Mouse (Mus musculus) C2C12 (cell line): ENCODE measurements around the gene Kbtbd12. TPM values are rescaled to one million over a fixed set of nuclear protein-coding genes. Genes with fewer than 3 reads are reported as not detected.

Source experiments
- H3K27me3 ChIP-seq: one replicate; pipeline ENCODE4 v1.6.1; 2011; ENCODE audit not compliant: control insufficient read depth, insufficient read depth, insufficient read length
- H3K36me3 ChIP-seq: one replicate; pipeline ENCODE4 v1.6.1; 2011; ENCODE audit not compliant: control insufficient read depth, insufficient read depth
- H3K4me3 ChIP-seq: one replicate; pipeline ENCODE4 v1.5.1; 2011; ENCODE audit warnings: mild to moderate bottlenecking, control low read depth; ENCODE audit not compliant: poor library complexity, insufficient read depth, severe bottlenecking
- H3K79me2 ChIP-seq: one replicate; pipeline ENCODE4 v1.6.1; 2011; ENCODE audit not compliant: control insufficient read depth, insufficient read depth
- H3K79me3 ChIP-seq: one replicate; pipeline ENCODE4 v1.6.1; 2011; ENCODE audit warnings: low read depth, control low read depth
- H3ac ChIP-seq: one replicate; pipeline ENCODE3; 2011; ENCODE audit warnings: low read depth; ENCODE audit not compliant: control insufficient read depth, insufficient read length
- CEBPB ChIP-seq: IDR thresholded peaks from one replicate; pipeline ENCODE4 v1.6.1; 2011; ENCODE audit warnings: low read depth, mild to moderate bottlenecking, control low read depth, moderate library complexity
- CTCF ChIP-seq: IDR thresholded peaks from one replicate; pipeline ENCODE4 v1.5.1; 2011; ENCODE audit not compliant: control insufficient read depth, insufficient read depth, insufficient read length
- FOSL1 ChIP-seq: IDR thresholded peaks from one replicate; pipeline ENCODE4 v1.8.0; 2011; ENCODE audit warnings: mild to moderate bottlenecking, low read length; ENCODE audit not compliant: poor library complexity, insufficient read depth, severe bottlenecking
- MAX ChIP-seq: IDR thresholded peaks from one replicate; pipeline ENCODE4 v1.6.1; 2011; ENCODE audit warnings: mild to moderate bottlenecking, control low read depth
- MYOD1 ChIP-seq: IDR thresholded peaks from one replicate; pipeline ENCODE4 v1.6.1; 2011; ENCODE audit warnings: low read depth; ENCODE audit not compliant: control insufficient read depth, insufficient read length
- MYOG ChIP-seq: IDR thresholded peaks from one replicate; pipeline ENCODE4 v1.6.1; 2011; ENCODE audit not compliant: control insufficient read depth, insufficient read length; ENCODE audit errors: extremely low read depth
- USF1 ChIP-seq: IDR thresholded peaks from one replicate; pipeline ENCODE4 v1.6.1; 2011; ENCODE audit warnings: low read depth, mild to moderate bottlenecking, control low read depth, moderate library complexity
- long read RNA-seq, 2 experiments: library from polyadenylated mRNA; unstranded; transcript quantifications; one replicate each; pipeline ENCODE4 v2.0.0; 2019 to 2020
- polyA plus RNA-seq: library from polyadenylated mRNA; unstranded; fragments of >200 nt; fragmentation: generic; extraction: Trizol; gene quantifications from one replicate; pipeline ENCODE4 v1.2.1, GENCODE M21; 2012; ENCODE audit warnings: missing spikeins

Kbtbd12 gene
- polyA plus RNA-seq = 1.6 TPM
- long read RNA-seq, experiment 1 = 0 reads
- long read RNA-seq, experiment 2, partial matches to known transcripts = 0 of 1 reads
- long read RNA-seq, experiment 2, other reads (novel, unspliced or antisense) = 1 of 1 reads

DNA sequence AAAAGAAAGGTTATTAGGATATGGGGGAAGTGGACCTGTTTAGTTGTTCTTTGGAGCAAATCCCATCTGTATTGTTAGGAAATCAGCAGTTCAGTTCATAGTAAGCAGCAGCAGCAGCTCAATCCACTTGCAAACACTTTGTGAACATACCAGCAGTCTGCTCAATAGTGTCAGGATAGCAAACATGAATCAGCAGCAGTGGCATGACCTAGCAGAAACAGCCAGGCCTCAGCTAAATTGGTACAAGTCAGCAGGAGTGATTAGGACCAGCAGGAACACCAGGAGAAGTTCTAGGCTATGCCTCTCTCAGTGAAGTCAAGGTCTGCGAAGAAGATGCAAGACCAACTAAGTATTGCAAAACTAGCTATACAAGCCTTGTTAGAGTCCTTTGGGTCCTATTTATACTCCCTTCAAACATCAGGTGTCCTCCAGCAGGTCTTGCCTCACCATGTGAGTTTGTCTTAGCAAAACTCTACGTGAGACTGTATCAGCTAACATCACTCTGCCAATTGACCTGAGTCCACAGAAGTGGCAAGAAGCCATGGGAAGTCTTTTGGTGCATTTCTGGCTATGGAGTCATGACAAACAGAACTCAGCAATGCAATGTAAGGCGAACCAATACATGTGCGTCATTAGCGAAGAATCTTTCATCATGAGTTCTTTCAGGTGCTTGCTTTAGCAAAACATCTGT lies at the start of gene Kbtbd12:
TSS of gene Kbtbd12 (minus strand) at position 340 of the 691 bp plus-strand sequence.
- Histone ChIP-seq H3K36me3 (no peaks in the 10 kb centered on the region), H3K79me2 (no peaks in the 10 kb centered on the region), H3ac (no peak within 1 kb of the TSS), H3K4me3 (no peak within 1 kb of the TSS), H3K79me3 (no peaks in the 10 kb centered on the region), H3K27me3 (no peaks in the 10 kb centered on the region)
- TF ChIP-seq USF1 (no peak), FOSL1 (no peak), CTCF (no peak), MAX (no peak), CEBPB (no peak), MYOG (no peak), MYOD1 (no peak)

DNA sequence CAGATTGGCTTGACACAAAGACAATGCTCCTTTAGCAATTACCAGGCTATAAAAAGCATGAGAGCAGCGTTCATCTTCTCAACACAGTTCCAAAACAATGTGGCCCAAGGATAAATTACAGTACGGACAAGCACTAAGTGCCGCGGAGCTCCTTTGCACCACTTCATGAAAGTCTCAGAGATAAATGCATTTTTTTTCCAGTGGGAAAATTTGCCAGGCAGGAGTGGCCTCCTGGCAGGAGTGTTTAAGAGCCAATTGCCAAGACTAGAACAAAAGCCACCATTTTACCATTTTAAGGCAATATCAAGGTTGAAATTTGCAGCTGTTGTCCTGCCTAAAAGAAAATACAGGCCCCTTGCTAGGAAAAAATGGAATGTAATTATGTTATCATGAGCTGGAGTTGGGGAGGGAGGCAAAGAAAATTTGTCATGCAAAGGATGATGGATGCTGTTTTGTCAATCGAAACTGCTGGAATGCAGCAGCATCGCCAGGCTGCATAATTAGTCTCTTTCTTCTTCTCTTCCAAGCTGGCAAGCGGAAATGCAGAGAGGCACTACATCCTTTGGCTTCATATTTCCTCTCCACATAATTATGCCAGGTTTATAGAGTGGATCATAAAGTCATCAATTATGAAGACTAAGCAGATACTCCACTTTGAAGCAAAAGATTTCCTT lies 45.8 kb upstream of the Kbtbd12 start:
- H3K4me3 ChIP-seq = no peak overlapping the region
- H3K27me3 ChIP-seq = no peaks in the 10 kb centered on the region
- H3ac ChIP-seq = no peak overlapping the region
- H3K36me3 ChIP-seq = no peaks in the 10 kb centered on the region
- TF ChIP-seq MYOG = no peak
- no peak for TF ChIP-seq FOSL1
- H3K79me3 ChIP-seq = no peaks in the 10 kb centered on the region
- H3K79me2 ChIP-seq = no peaks in the 10 kb centered on the region

DNA sequence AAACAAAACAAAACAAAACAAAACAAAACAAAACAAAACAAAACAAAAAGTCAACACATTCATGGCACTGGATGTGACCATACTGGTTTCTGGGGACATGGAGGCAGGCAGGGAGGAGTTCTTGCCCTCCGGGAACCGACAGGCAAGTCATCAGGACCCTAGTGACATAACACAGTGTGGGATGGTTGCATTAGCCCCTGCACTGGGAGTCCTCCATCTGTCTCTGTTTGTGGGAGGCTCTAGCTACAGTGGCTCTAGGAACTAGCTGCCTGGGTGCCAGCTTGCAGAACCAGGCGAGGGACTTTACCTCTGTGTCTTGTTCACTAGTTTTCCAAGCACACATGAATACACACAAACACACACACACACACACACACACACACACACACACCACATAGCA lies 43.3 kb upstream of the Kbtbd12 start:
- Histone ChIP-seq H3ac (no peak overlapping the region), H3K27me3 (no peaks in the 10 kb centered on the region), H3K36me3 (no peaks in the 10 kb centered on the region), H3K79me2 (no peaks in the 10 kb centered on the region), H3K79me3 (no peaks in the 10 kb centered on the region), H3K4me3 (no peak overlapping the region)
- TF ChIP-seq CTCF (no peak), MAX (no peak), FOSL1 (no peak), CEBPB (no peak), MYOG (no peak), MYOD1 (no peak), USF1 (no peak)

DNA sequence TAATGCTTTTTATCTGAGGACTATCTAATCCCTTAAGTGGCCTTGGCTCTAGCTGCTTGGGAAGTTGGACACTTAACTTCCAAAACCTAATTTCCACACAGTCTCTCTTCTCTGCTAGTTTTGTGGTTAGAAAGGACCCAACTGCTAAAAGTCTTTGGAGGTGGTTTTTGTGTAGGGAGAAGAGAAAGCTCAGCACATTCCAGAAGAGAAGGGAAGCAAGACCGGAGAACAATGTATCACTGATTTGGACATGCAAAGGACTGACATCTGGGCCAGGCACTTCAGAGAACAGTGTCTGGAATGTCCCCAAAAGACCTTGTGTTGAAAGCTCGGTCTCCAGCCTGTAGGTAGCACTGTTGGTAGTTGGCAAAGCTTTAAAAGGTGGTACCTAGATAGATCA lies 40.0 kb upstream of the Kbtbd12 start:
- Histone ChIP-seq H3K79me3 (no peaks in the 10 kb centered on the region), H3K36me3 (no peaks in the 10 kb centered on the region), H3K79me2 (no peaks in the 10 kb centered on the region), H3K4me3 (no peak overlapping the region), H3ac (no peak overlapping the region), H3K27me3 (no peaks in the 10 kb centered on the region)
- TF ChIP-seq USF1 (no peak), MAX (no peak), CTCF (no peak), FOSL1 (no peak), MYOG (no peak), MYOD1 (no peak), CEBPB (no peak)

DNA sequence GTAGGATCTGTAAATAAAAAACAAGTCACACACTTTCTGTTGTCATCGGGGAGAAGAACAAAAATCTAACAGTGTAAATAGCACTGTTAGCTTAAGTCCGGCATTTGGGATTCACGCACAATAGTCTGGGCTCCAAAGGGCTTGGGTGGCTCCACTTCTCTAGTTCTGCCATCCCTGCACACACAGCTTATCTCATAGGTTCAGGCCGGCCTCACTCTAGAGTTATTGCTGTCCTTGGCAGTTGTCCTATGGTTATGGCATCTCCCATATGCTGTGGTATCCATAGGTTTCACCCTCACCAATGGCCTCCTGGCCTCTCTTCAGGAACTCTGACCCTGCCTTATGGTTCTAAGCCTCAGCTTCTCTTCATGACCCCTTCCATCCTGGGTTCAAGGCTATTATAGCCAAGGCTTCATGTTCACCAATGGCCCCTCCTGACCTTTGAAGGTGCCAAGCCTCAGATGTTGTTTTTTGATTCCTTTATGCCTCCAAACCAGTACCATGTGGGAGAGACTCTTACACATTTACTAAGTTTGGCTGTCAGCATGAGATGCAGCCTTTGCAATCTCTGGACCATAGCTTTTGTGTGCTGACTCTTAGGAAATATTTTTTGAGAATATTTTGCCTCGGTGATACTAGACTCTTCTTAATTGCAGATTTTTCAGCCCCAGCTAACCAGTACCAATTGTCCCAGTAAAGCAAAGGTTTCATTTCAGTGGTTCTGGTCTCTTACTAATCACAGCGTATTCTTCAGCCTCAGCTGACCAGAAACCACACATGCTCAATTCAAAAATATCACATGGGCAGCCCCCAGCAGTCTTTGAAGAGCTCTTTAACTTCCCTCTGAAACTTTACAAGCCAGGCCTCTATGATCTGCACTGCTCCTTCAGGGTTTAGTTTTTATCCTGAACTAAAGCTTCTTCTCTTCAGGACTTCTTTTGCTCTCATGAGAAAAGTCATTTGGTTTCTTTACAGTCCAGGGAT lies 39.3 kb upstream of the Kbtbd12 start:
- H3K27me3 ChIP-seq = no peaks in the 10 kb centered on the region

More for the DNA sequence above, 39.3 kb upstream of the Kbtbd12 start:
- TF ChIP-seq CEBPB (no peak), MYOD1 (no peak), MAX (no peak), USF1 (no peak), CTCF (no peak), MYOG (no peak), FOSL1 (no peak)
- H3K79me2 ChIP-seq = no peaks in the 10 kb centered on the region
- no peaks in the 10 kb centered on the region for H3K79me3 ChIP-seq
- H3ac ChIP-seq = no peak overlapping the region
- H3K36me3 ChIP-seq = no peaks in the 10 kb centered on the region
- no peak overlapping the region for H3K4me3 ChIP-seq
